Mouse (Mus musculus): ENCODE results near the gene Dapk3.

- TF ChIP-seq CTCF (IDR thresholded peaks at IDR 0.05; ENCODE audit: extremely low read depth, insufficient read length, insufficient replicate concordance, low read depth, low read length) = no peak
- TF ChIP-seq POLR2A (IDR thresholded peaks at IDR 0.05; ENCODE audit: low read depth, low read length) = no peak
Observed at GRCm38 (mm10) chr10:81202978-81203720, 20.3 kb downstream of the Dapk3 start.
